Mouse (Mus musculus) neural tube, embryonic 14.5 days (tissue): ENCODE results near the gene Cd244a. TPM values are rescaled to one million over a fixed set of nuclear protein-coding genes. Genes with fewer than 3 reads are reported as not detected.

Source experiments
- ATAC-seq: fragments of 200-750 bp; cut with Nextera tagmentation; 2 replicates; pipeline ENCODE4 v1.8.0; 2017; ENCODE audit warnings: low read depth, mild to moderate bottlenecking, moderate TSS enrichment, moderate library complexity
- H3K27ac ChIP-seq: fragments of 300-500 bp; sonication (generic); 2 replicates; pipeline ENCODE4 v1.5.1; 2014; ENCODE audit warnings: low read depth, mild to moderate bottlenecking, control low read depth, low read length, moderate library complexity, mixed read lengths
- H3K27me3 ChIP-seq: fragments of 300-500 bp; sonication (generic); 2 replicates; pipeline ENCODE4 v1.6.1; 2014; ENCODE audit warnings: low read length; ENCODE audit not compliant: control insufficient read depth, insufficient read depth
- H3K36me3 ChIP-seq: fragments of 300-500 bp; sonication (generic); 2 replicates; pipeline ENCODE4 v1.6.1; 2014; ENCODE audit warnings: low read length, mixed read lengths; ENCODE audit not compliant: control insufficient read depth, insufficient read depth
- H3K4me1 ChIP-seq: fragments of 300-500 bp; sonication (generic); 2 replicates; pipeline ENCODE4 v1.6.1; 2014; ENCODE audit warnings: low read length; ENCODE audit not compliant: control insufficient read depth, insufficient read depth
- H3K4me2 ChIP-seq: fragments of 300-500 bp; sonication (generic); 2 replicates; pipeline ENCODE4 v1.6.1; 2014; ENCODE audit warnings: mild to moderate bottlenecking, low read depth, low read length, control low read depth
- H3K4me3 ChIP-seq: fragments of 300-500 bp; sonication (generic); 2 replicates; pipeline ENCODE4 v1.5.1; 2014; ENCODE audit warnings: low read depth, low read length, control low read depth, mixed read lengths
- H3K9ac ChIP-seq: fragments of 300-500 bp; sonication (generic); replicated peaks from 2 replicates; pipeline ENCODE4 v1.6.1; 2014; ENCODE audit warnings: low read depth, mild to moderate bottlenecking, control low read depth, low read length, mixed read lengths
- H3K9me3 ChIP-seq: fragments of 300-500 bp; sonication (generic); 2 replicates; pipeline ENCODE4 v1.6.1; 2016; ENCODE audit warnings: low read length; ENCODE audit not compliant: control insufficient read depth
- WGBS: fragments of 180-500 bp; shearing (Covaris S2); extraction: QIAGEN DNeasy Blood & Tissue Kit; methylation state at CpG from one replicate; pipeline ENCODE4 v1.1.7; 2014; 5-methylcytosine and 5-hydroxymethylcytosine counted together
- polyA plus RNA-seq: library from polyadenylated mRNA; unstranded; fragments of >200 nt; fragmentation: Nextera tagmentation; extraction: Ambion mirVana; gene quantifications from 2 replicates; pipeline ENCODE4 v1.2.1, GENCODE M21; 2014

Gene Cd244a
- polyA plus RNA-seq, 1 experiment from 2014 or later = not detected

GRCm38 (mm10) chr1:171551326-171551725, 7.7 kb upstream of the Cd244a start:
- WGBS = 84% methylated on average over 7 of the region's 7 CpGs
- Histone ChIP-seq H3K27ac (no peak overlapping the region), H3K4me1 (no peaks in the 10 kb centered on the region), H3K9me3 (no peaks in the 10 kb centered on the region), H3K4me2 (no peak overlapping the region), H3K9ac (no peak overlapping the region), H3K27me3 (no peaks in the 10 kb centered on the region), H3K4me3 (no peak overlapping the region), H3K36me3 (no peaks in the 10 kb centered on the region)
- ATAC-seq = no peak

DNA sequence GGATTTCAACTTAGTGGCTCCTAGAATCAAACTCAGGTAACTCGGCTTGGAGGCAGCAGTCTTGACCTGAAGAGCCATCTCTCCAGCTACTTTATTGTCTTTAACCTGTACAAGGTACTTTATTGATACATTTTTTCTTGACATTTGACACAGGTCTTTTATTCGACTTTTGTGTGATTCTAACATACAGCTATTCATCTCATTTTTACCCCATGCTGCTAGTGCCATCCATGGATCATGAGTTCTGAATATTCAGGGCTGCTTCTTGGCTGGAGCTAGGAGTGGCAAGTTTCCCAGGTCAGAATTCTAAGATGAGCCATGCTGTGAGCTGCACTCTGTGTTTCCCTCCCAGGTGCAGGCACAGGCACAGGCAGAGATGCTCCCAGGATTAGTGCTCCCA, 6.8 kb upstream of the Cd244a start:
- Histone ChIP-seq H3K4me1 (no peaks in the 10 kb centered on the region), H3K36me3 (no peaks in the 10 kb centered on the region), H3K9me3 (no peaks in the 10 kb centered on the region), H3K4me2 (no peak overlapping the region), H3K27ac (no peak overlapping the region), H3K27me3 (no peaks in the 10 kb centered on the region), H3K4me3 (no peak overlapping the region), H3K9ac (no peak overlapping the region)
- 92% methylated on average over 2 of the region's 2 CpGs for WGBS
- no peak for ATAC-seq

DNA sequence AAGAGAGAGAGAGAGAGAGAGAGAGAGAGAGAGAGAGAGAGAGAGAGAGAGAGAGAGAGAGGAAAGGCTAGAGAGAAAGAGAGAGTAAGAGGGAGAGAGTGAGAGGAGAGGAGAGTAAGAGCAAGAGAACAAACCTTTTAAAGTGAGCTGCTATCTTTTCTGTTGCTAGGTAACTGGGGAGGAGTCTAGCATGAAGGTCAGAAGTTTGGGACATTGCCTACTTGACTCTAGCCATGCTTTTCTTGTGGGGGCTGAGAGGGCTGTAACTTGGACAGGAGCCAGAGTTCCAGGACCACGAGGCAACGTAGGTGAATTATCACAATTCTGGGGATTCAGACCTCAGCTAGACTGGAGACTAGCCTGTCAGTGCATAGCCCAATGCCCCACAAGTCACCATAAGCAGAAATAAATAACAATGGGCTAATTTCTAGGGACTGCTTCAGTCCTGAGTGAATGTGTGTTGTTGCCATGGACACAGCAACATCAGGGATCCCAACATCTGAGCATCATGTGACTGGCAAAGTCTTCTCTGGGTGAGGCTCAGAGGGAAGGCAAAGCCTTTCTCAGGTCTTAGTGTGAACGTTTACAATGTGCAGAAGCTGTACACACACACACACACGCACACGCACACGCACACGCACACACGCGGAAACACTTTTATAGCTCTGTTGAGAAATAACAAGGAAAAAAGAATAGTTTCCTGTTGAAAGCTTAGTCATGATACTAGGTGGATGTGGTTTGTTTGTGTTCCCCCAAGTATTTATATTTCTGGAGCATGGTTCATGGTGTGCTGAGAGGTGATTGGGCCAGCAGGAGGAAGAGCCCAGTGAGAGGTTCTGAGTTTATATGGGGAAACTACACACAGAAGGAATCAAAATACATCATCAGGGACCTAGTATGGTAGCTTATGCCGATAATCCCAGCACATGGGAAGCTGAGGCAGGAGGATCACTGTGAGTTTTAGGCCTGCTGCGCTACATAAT, 5.3 kb upstream of the Cd244a start:
- H3K36me3 ChIP-seq = no peaks in the 10 kb centered on the region
- H3K4me3 ChIP-seq = no peak overlapping the region
- H3K27me3 ChIP-seq = no peaks in the 10 kb centered on the region
- WGBS = 77% methylated on average over 11 of the region's 11 CpGs
- no peak overlapping the region for H3K9ac ChIP-seq
- no peak overlapping the region for H3K27ac ChIP-seq
- no peaks in the 10 kb centered on the region for H3K9me3 ChIP-seq
- H3K4me1 ChIP-seq = no peaks in the 10 kb centered on the region
- no peak for ATAC-seq
- no peak overlapping the region for H3K4me2 ChIP-seq

- no peak for ATAC-seq
- no peaks in the 10 kb centered on the region for H3K4me1 ChIP-seq
- no peaks in the 10 kb centered on the region for H3K27me3 ChIP-seq
- 95% methylated on average over 2 of the region's 2 CpGs for WGBS
- H3K27ac ChIP-seq = no peak overlapping the region
- H3K9ac ChIP-seq = no peak overlapping the region
- H3K4me2 ChIP-seq = no peak overlapping the region
- H3K4me3 ChIP-seq = no peak overlapping the region
- H3K9me3 ChIP-seq = no peaks in the 10 kb centered on the region
- H3K36me3 ChIP-seq = no peaks in the 10 kb centered on the region
Measured at GRCm38 (mm10) chr1:171556366-171556765, 2.6 kb upstream of the Cd244a start.

DNA sequence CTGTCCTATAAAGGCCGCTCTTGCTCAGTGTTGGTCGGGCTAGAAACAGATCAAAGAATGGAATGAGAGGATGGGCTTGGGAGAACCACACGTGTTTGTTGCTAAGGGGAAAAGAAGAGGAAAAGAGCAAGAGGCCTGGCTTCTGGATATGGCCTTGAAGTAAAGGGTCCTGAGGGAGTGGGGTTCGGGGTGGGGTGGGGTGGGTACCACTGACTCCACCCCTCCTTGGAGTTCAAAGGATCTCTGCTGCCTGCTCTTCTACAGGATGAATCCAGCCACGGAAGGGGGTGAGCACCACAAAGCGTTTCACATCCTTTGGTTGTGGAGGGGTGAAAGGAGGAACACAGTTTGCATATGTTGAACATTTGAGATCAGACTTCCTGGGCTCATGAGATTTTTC, 586 bp upstream of the Cd244a start:
- Histone ChIP-seq H3K4me3 (no peak overlapping the region), H3K4me1 (no peaks in the 10 kb centered on the region), H3K9me3 (no peaks in the 10 kb centered on the region), H3K4me2 (no peak overlapping the region), H3K27me3 (no peaks in the 10 kb centered on the region), H3K36me3 (no peaks in the 10 kb centered on the region), H3K27ac (no peak overlapping the region), H3K9ac (no peak overlapping the region)
- 71% methylated on average over 6 of the region's 6 CpGs for WGBS
- ATAC-seq = no peak

DNA sequence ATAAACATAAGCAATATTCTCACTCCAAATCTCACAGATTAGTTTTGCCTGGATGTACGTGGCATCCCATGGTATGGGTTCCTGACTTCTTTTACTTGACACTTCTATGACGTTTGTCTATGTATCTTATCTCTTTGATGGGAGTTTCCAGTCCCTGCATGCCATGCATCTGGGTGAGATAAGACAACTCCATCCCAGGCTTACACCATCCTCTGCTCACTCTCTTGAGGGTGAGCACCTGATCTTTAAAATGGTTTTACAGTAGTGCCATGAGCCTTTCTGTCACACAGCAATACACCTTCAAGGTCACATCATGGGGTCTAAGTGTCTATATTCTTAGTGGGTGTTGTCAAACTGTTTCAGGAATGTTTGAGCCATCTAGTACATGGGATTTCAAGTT, 1.3 kb downstream of the Cd244a start:
- ATAC-seq = no peak

DNA sequence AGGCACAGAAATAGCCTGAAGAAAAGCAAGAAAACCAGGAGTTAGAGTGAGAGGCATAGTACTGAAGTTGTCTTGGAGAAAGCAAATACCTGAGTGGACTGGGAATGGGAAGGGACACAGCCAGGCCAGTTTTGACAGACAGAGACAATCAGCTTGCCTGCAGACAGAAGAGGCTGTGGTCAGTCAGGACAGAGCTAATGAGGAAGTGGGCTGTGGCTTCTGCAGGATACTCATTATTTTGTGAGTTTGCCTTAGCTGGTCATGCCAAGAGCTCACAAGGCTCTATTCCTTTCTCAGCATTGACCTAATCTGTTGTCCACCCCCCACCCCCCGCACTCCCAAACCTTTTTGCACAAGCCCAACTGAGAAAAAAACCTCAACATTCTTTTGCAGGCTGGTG, 2.2 kb downstream of the Cd244a start:
- 92% methylated on average over 1 of the region's 1 CpGs for WGBS
- Histone ChIP-seq H3K27me3 (no peaks in the 10 kb centered on the region), H3K9ac (no peak overlapping the region), H3K9me3 (no peaks in the 10 kb centered on the region), H3K4me1 (no peaks in the 10 kb centered on the region), H3K4me2 (no peak overlapping the region), H3K27ac (no peak overlapping the region), H3K4me3 (no peak overlapping the region), H3K36me3 (no peaks in the 10 kb centered on the region)
- no peak for ATAC-seq

More for the DNA sequence above, 1.3 kb downstream of the Cd244a start:
- WGBS = 83% methylated on average over 2 of the region's 2 CpGs
- Histone ChIP-seq H3K27ac (no peak overlapping the region), H3K36me3 (no peaks in the 10 kb centered on the region), H3K4me1 (no peaks in the 10 kb centered on the region), H3K4me2 (no peak overlapping the region), H3K4me3 (no peak overlapping the region), H3K9ac (no peak overlapping the region), H3K9me3 (no peaks in the 10 kb centered on the region), H3K27me3 (no peaks in the 10 kb centered on the region)

DNA sequence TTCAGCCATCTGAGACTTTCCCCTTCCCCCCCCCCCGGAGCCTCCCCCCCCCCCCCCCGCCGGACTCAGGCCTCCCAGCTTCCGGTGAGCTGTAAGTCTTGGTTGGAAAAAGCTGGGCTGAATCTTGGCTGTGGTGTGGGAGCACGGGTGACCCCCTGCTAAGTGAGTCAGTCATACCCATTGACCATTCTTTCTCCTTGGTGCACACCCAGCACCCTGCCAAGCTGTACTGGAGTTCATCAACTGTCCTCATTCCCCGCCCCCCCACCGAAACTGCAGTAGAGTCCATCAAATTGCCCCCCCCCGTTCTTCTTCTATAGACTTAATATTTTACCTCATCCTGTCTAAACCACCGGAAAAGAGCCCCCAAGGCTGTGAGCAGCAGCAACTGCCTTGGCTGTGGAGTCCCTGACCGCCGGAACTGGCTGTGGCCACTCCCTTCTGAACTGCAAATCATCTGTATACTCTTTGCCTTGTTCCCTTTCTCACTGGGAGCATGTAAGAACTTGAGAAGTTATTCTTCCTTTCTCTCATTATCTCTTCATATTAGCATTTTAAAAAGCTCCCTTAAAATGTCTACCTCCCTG, 2.7 kb downstream of the Cd244a start:
- H3K4me3 ChIP-seq = no peak overlapping the region
- H3K27ac ChIP-seq = no peak overlapping the region
- ATAC-seq = no peak
- H3K36me3 ChIP-seq = no peaks in the 10 kb centered on the region
- 69% methylated on average over 8 of the region's 11 CpGs for WGBS
- no peak overlapping the region for H3K4me2 ChIP-seq
- H3K9me3 ChIP-seq = no peaks in the 10 kb centered on the region
- H3K27me3 ChIP-seq = no peaks in the 10 kb centered on the region
- H3K4me1 ChIP-seq = no peaks in the 10 kb centered on the region
- H3K9ac ChIP-seq = no peak overlapping the region

GRCm38 (mm10) chr1:171563042-171563441, 4.0 kb downstream of the Cd244a start:
- Histone ChIP-seq H3K9ac (no peak overlapping the region), H3K27ac (no peak overlapping the region), H3K9me3 (no peaks in the 10 kb centered on the region), H3K4me1 (no peaks in the 10 kb centered on the region), H3K4me3 (no peak overlapping the region), H3K4me2 (no peak overlapping the region), H3K36me3 (no peaks in the 10 kb centered on the region), H3K27me3 (no peaks in the 10 kb centered on the region)
- WGBS = 93% methylated on average over 2 of the region's 2 CpGs
- no peak for ATAC-seq
